Mouse (Mus musculus) liver, embryonic 11.5 days (tissue): Measurements from ENCODE around the gene Fads1. TPM values are rescaled to one million over a fixed set of nuclear protein-coding genes. Genes with fewer than 3 reads are reported as not detected.

Experiments used
- ATAC-seq: fragments of 200-750 bp; cut with Nextera tagmentation; replicated peaks from 2 replicates; pipeline ENCODE4 v1.8.0; 2017; ENCODE audit warnings: moderate number of reproducible peaks, mild to moderate bottlenecking, moderate TSS enrichment, moderate library complexity; ENCODE audit not compliant: low FRiP score
- DNase-seq: peaks from one replicate; pipeline ENCODE4 v3.0.0-alpha.2; 2017; ENCODE audit warnings: low spot score
- H3K27ac ChIP-seq: fragments of 300-500 bp; sonication (generic); 2 replicates; pipeline ENCODE4 v1.5.1; 2014; ENCODE audit warnings: mild to moderate bottlenecking, low read depth, low read length, control low read depth
- H3K27me3 ChIP-seq: fragments of 300-500 bp; sonication (generic); replicated peaks from 2 replicates; pipeline ENCODE4 v1.6.1; 2014; ENCODE audit warnings: low read length, mixed read lengths; ENCODE audit not compliant: control insufficient read depth, insufficient read depth
- H3K36me3 ChIP-seq: fragments of 300-500 bp; sonication (generic); 2 replicates; pipeline ENCODE4 v1.6.1; 2014; ENCODE audit warnings: mild to moderate bottlenecking, low read length, moderate library complexity, mixed read lengths; ENCODE audit not compliant: control insufficient read depth, insufficient read depth
- H3K4me1 ChIP-seq: fragments of 300-500 bp; sonication (generic); replicated peaks from 2 replicates; pipeline ENCODE4 v1.6.1; 2014; ENCODE audit warnings: low read length, mixed read lengths; ENCODE audit not compliant: control insufficient read depth, insufficient read depth
- H3K4me2 ChIP-seq: fragments of 300-500 bp; sonication (generic); 2 replicates; pipeline ENCODE4 v1.6.1; 2014; ENCODE audit warnings: mild to moderate bottlenecking, control low read depth, moderate library complexity
- H3K4me3 ChIP-seq: fragments of 300-500 bp; sonication (generic); 2 replicates; pipeline ENCODE4 v1.5.1; 2014; ENCODE audit warnings: low read depth, low read length, control low read depth
- H3K9ac ChIP-seq: fragments of 300-500 bp; sonication (generic); 2 replicates; pipeline ENCODE4 v1.6.1; 2014; ENCODE audit warnings: low read depth, low read length, control low read depth
- H3K9me3 ChIP-seq: fragments of 300-500 bp; sonication (generic); 2 replicates; pipeline ENCODE4 v1.6.1; 2016; ENCODE audit warnings: low read length, inconsistent platforms, mixed read lengths; ENCODE audit not compliant: control insufficient read depth
- WGBS: fragments of 180-500 bp; shearing (Covaris S2); extraction: QIAGEN DNeasy Blood & Tissue Kit; methylation state at CpG from one replicate; pipeline ENCODE4 v1.1.7; 2014; 5-methylcytosine and 5-hydroxymethylcytosine counted together
- polyA plus RNA-seq: library from polyadenylated mRNA; unstranded; fragments of >200 nt; fragmentation: Nextera tagmentation; extraction: Ambion mirVana; gene quantifications from 2 replicates; pipeline ENCODE4 v1.2.1, GENCODE M21; 2014

Gene Fads1
- polyA plus RNA-seq, 1 experiment from 2014 or later, result 113 TPM

- H3K36me3 ChIP-seq, result peaks cover 59% of the 10 kb centered on the region
- no peak overlapping the region for H3K9ac ChIP-seq
- ATAC-seq (no peak), DNase-seq (no peak)
- 82% methylated on average over 11 of the region's 11 CpGs for WGBS
- no peaks in the 10 kb centered on the region for H3K27me3 ChIP-seq
- no peak overlapping the region for H3K4me2 ChIP-seq
- H3K4me3 ChIP-seq, result no peak overlapping the region
- peaks cover 6% of the 10 kb centered on the region for H3K4me1 ChIP-seq
- H3K27ac ChIP-seq, result no peak overlapping the region
- H3K9me3 ChIP-seq, result no peaks in the 10 kb centered on the region
Measured at GRCm38 (mm10) chr19:10194337-10194736, 11.6 kb downstream of the Fads1 start.

GRCm38 (mm10) chr19:10195252-10195651 lies 12.6 kb downstream of the Fads1 start:
- ATAC-seq (no peak), DNase-seq (no peak)
- no peak overlapping the region for H3K4me2 ChIP-seq
- H3K27me3 ChIP-seq, result no peaks in the 10 kb centered on the region
- 80% methylated on average over 5 of the region's 5 CpGs for WGBS
- peaks cover 6% of the 10 kb centered on the region for H3K4me1 ChIP-seq
- H3K9ac ChIP-seq, result no peak overlapping the region
- H3K27ac ChIP-seq, result no peak overlapping the region
- H3K36me3 ChIP-seq, result peaks cover 60% of the 10 kb centered on the region
- no peaks in the 10 kb centered on the region for H3K9me3 ChIP-seq
- H3K4me3 ChIP-seq, result no peak overlapping the region

- Histone ChIP-seq H3K36me3 (peaks cover 60% of the 10 kb centered on the region), H3K4me1 (no peaks in the 10 kb centered on the region), H3K4me3 (no peak overlapping the region), H3K9ac (no peak overlapping the region), H3K27ac (no peak overlapping the region), H3K4me2 (no peak overlapping the region), H3K9me3 (no peaks in the 10 kb centered on the region), H3K27me3 (no peaks in the 10 kb centered on the region)
- ATAC-seq (no peak), DNase-seq (no peak)
- WGBS, result 86% methylated on average over 4 of the region's 4 CpGs
Measured at GRCm38 (mm10) chr19:10197130-10197529, 14.4 kb downstream of the Fads1 start.

GRCm38 (mm10) chr19:10198286-10198685 lies 15.6 kb downstream of the Fads1 start:
- Histone ChIP-seq H3K9me3 (no peaks in the 10 kb centered on the region), H3K27me3 (no peaks in the 10 kb centered on the region), H3K27ac (no peak overlapping the region), H3K4me2 (no peak overlapping the region), H3K4me3 (no peak overlapping the region), H3K4me1 (0 out of 2 replicates have a peak, but pooled peaks cover 3% of the 10 kb centered on the region), H3K36me3 (peaks cover 50% of the 10 kb centered on the region), H3K9ac (no peak overlapping the region)
- DNase-seq, result no peak
- ATAC-seq, result no peak
- WGBS, result 81% methylated on average over 2 of the region's 2 CpGs

- ATAC-seq (peak; percentile 36; the same call in 1 of the 2 replicates), DNase-seq (no peak)
- H3K4me2 ChIP-seq, result no peak overlapping the region
- H3K4me3 ChIP-seq, result no peak overlapping the region
- no peak overlapping the region for H3K27ac ChIP-seq
- H3K9me3 ChIP-seq, result no peaks in the 10 kb centered on the region
- no peaks in the 10 kb centered on the region for H3K27me3 ChIP-seq
- 0 out of 2 replicates have a peak, but pooled peaks cover 3% of the 10 kb centered on the region for H3K4me1 ChIP-seq
- H3K9ac ChIP-seq, result no peak overlapping the region
- peaks cover 46% of the 10 kb centered on the region for H3K36me3 ChIP-seq
- WGBS, result 27% methylated on average over 3 of the region's 3 CpGs
Measured at GRCm38 (mm10) chr19:10198723-10199122, 16.0 kb downstream of the Fads1 start.

- no peaks in the 10 kb centered on the region for H3K9me3 ChIP-seq
- DNase-seq (no peak), ATAC-seq (peak; percentile 80)
- WGBS, result 1% methylated on average over 23 of the region's 23 CpGs
- peaks cover 10% of the 10 kb centered on the region for H3K4me1 ChIP-seq
- H3K27me3 ChIP-seq, result no peaks in the 10 kb centered on the region
- peak overlapping the region; percentile 95 for H3K4me3 ChIP-seq
- peaks cover 40% of the 10 kb centered on the region for H3K36me3 ChIP-seq
- H3K27ac ChIP-seq, result peak overlapping the region; percentile 94
- peak overlapping the region; percentile 88 for H3K4me2 ChIP-seq
- peak overlapping the region; percentile 95 for H3K9ac ChIP-seq
Measured at GRCm38 (mm10) chr19:10203146-10203847, 20.6 kb downstream of the Fads1 start.

- ATAC-seq, result peak; percentile 82
Measured at GRCm38 (mm10) chr19:10203848-10204615, 21.3 kb downstream of the Fads1 start, which contains the start of the genes Tmem258 and Fen1. Gene Tmem258, plus strand, starts transcription at chr19:10204014. Gene Fen1, minus strand, starts transcription at chr19:10204169.

GRCm38 (mm10) chr19:10204616-10205001 lies 21.9 kb downstream of the Fads1 start:
- Histone ChIP-seq H3K9me3 (no peaks in the 10 kb centered on the region), H3K9ac (peak overlapping the region; percentile 95), H3K36me3 (peaks cover 40% of the 10 kb centered on the region), H3K4me1 (peaks cover 10% of the 10 kb centered on the region), H3K4me2 (peak overlapping the region; percentile 88), H3K4me3 (peak overlapping the region; percentile 95), H3K27ac (peak overlapping the region; percentile 94), H3K27me3 (no peaks in the 10 kb centered on the region)
- ATAC-seq (peak; percentile 34), DNase-seq (no peak)
- WGBS, result under 1% methylated on average over 5 of the region's 5 CpGs

More at GRCm38 (mm10) chr19:10203848-10204615, 21.3 kb downstream of the Fads1 start, which contains the start of the genes Tmem258 and Fen1:
- peak; percentile 93 for DNase-seq
- Histone ChIP-seq H3K9me3 (no peaks in the 10 kb centered on the region), H3K27ac (peak within 1 kb of the TSS; percentile 94), H3K9ac (peak within 1 kb of the TSS; percentile 95), H3K36me3 (peaks cover 40% of the 10 kb centered on the region), H3K4me3 (peak within 1 kb of the TSS; percentile 95), H3K27me3 (no peaks in the 10 kb centered on the region), H3K4me2 (peak within 1 kb of the TSS; percentile 88), H3K4me1 (peaks cover 10% of the 10 kb centered on the region)
- under 1% methylated on average over 40 of the region's 40 CpGs for WGBS
